Mouse (Mus musculus) lung, embryonic 16.5 days (tissue): ENCODE results near the gene Bcas3. TPM values are rescaled to one million over a fixed set of nuclear protein-coding genes. Genes with fewer than 3 reads are reported as not detected.

Experiments used
- ATAC-seq: fragments of 200-750 bp; cut with Nextera tagmentation; 2 replicates; pipeline ENCODE4 v1.8.0; 2017; ENCODE audit warnings: low read depth, mild to moderate bottlenecking, moderate library complexity
- H3K27ac ChIP-seq: fragments of 300-500 bp; sonication (generic); 2 replicates; pipeline ENCODE4 v1.5.1; 2014; ENCODE audit warnings: mild to moderate bottlenecking, control low read depth, low read length
- H3K27me3 ChIP-seq: fragments of 300-500 bp; sonication (generic); 2 replicates; pipeline ENCODE4 v1.6.1; 2014; ENCODE audit warnings: low read depth, low read length, mixed read lengths; ENCODE audit not compliant: control insufficient read depth, insufficient read depth
- H3K36me3 ChIP-seq: fragments of 300-500 bp; sonication (generic); 2 replicates; pipeline ENCODE4 v1.6.1; 2014; ENCODE audit warnings: low read length; ENCODE audit not compliant: control insufficient read depth, insufficient read depth
- H3K4me1 ChIP-seq: fragments of 300-500 bp; sonication (generic); replicated peaks from 2 replicates; pipeline ENCODE4 v1.6.1; 2014; ENCODE audit warnings: low read length, mixed read lengths; ENCODE audit not compliant: control insufficient read depth, insufficient read depth
- H3K4me2 ChIP-seq: fragments of 300-500 bp; sonication (generic); 2 replicates; pipeline ENCODE4 v1.6.1; 2014; ENCODE audit warnings: low read depth, low read length, control low read depth
- H3K4me3 ChIP-seq: fragments of 300-500 bp; sonication (generic); 2 replicates; pipeline ENCODE4 v1.5.1; 2014; ENCODE audit warnings: mild to moderate bottlenecking, low read length, control low read depth
- H3K9ac ChIP-seq: fragments of 300-500 bp; sonication (generic); 2 replicates; pipeline ENCODE4 v1.6.1; 2014; ENCODE audit warnings: low read length, control low read depth
- H3K9me3 ChIP-seq: fragments of 300-500 bp; sonication (generic); 2 replicates; pipeline ENCODE4 v1.6.1; 2016; ENCODE audit warnings: low read length; ENCODE audit not compliant: control insufficient read depth
- WGBS: fragments of 180-500 bp; shearing (Covaris S2); extraction: QIAGEN DNeasy Blood & Tissue Kit; methylation state at CpG from one replicate; pipeline ENCODE4 v1.1.7; 2014; 5-methylcytosine and 5-hydroxymethylcytosine counted together
- polyA plus RNA-seq: library from polyadenylated mRNA; unstranded; fragments of >200 nt; fragmentation: Nextera tagmentation; extraction: Ambion mirVana; gene quantifications from 2 replicates; pipeline ENCODE4 v1.2.1, GENCODE M21; 2015

Gene Bcas3
- polyA plus RNA-seq, 1 experiment from 2014 or later = 38.4 TPM

DNA sequence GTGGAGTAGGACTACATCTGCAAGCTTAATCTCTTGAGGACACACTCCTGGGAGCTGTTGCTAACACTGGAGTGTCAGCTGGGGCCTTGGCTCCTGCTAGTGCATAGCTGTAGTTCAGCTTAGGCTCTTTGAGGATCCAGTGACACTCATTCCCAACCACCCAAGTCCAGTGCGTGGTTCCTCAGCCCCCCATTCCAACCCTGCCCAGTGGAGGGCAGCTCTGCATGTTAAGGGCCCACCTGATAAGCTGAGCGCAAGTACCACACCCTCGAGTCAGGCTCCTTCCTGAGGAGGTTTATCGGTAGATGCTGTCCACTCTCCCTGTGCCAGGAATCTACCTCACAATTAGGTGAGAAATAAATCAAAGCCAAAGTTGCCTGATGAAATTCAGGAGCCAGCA, 446.5 kb downstream of the Bcas3 start:
- no peaks in the 10 kb centered on the region; the same call in 1 of the 2 replicates for H3K36me3 ChIP-seq
- peak overlapping the region; percentile 38 for H3K27ac ChIP-seq
- no peak overlapping the region for H3K4me3 ChIP-seq
- H3K9ac ChIP-seq = no peak overlapping the region
- H3K4me1 ChIP-seq = peaks cover 17% of the 10 kb centered on the region
- H3K4me2 ChIP-seq = no peak overlapping the region
- no peaks in the 10 kb centered on the region for H3K9me3 ChIP-seq
- 29% methylated on average over 4 of the region's 4 CpGs for WGBS
- no peaks in the 10 kb centered on the region for H3K27me3 ChIP-seq
- peak; percentile 44; the same call in 1 of the 2 replicates for ATAC-seq

DNA sequence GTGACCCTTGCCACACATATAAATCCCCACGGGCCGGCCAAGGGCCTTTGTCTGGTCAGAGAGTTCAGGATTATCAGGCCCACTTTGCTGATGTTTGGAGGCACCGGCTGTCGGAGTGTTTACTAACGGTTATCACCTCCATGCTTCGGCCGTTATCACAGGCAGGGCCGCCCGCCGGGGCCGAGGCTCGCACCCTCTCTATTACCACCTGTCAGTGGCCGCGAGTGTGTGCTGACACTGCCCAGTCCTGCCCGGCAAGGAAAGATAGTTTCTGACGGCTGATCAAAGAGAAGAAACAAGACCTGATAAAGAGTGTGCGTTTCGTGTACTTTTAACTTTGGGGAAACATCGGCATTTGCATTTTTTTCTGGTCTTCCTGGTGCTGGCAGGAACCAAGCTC, 446.9 kb downstream of the Bcas3 start:
- peaks cover 17% of the 10 kb centered on the region for H3K4me1 ChIP-seq
- no peak overlapping the region for H3K27ac ChIP-seq
- H3K36me3 ChIP-seq = no peaks in the 10 kb centered on the region; the same call in 1 of the 2 replicates
- 11% methylated on average over 19 of the region's 19 CpGs for WGBS
- no peaks in the 10 kb centered on the region for H3K9me3 ChIP-seq
- H3K9ac ChIP-seq = no peak overlapping the region
- no peaks in the 10 kb centered on the region for H3K27me3 ChIP-seq
- H3K4me3 ChIP-seq = no peak overlapping the region
- ATAC-seq = peak; percentile 64; the same call in 1 of the 2 replicates
- H3K4me2 ChIP-seq = no peak overlapping the region

DNA sequence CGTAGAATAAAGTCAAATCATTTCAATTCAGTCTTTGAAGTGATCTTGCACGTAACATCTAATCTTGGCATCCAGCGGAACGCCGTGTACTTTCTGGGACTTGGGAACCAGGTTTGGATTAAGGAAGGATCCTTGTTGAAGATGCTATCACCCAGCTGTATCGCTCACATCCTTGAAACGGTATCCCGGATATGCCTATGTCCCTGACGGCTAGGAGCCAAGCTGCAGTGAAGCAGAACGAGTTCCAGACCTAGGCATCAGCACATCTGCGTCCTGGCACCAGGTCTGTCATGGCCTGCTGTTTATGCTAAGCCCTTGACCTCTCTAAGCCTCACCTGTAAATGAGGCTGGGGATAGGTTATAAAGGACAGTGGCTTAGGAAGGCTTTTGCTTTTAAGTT, 447.4 kb downstream of the Bcas3 start:
- Histone ChIP-seq H3K4me2 (no peak overlapping the region), H3K27me3 (no peaks in the 10 kb centered on the region)
- WGBS = 41% methylated on average over 11 of the region's 11 CpGs

DNA sequence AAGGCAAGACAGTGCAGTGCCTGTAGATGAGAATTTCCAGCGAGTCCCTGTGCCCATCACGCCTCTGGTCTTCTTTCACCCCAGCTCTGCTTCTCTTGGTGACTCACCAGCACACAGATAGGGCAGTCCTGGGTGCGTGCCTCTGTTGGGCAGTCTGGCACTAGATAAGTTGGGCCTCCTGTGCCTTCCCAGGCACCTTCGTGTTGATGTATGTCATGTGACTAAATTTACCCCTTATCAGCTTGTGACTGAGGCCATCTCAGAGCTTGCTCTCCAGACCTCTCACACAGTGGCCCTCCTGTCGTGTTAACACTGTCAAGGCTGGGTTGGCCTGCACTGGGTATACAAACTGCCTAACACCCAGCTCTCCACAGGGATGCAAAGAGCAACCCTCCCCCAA, 451.1 kb downstream of the Bcas3 start:
- no peak for ATAC-seq
- Histone ChIP-seq H3K9me3 (no peaks in the 10 kb centered on the region), H3K36me3 (no peaks in the 10 kb centered on the region), H3K9ac (no peak overlapping the region), H3K4me3 (no peak overlapping the region), H3K4me1 (peaks cover 18% of the 10 kb centered on the region), H3K27ac (no peak overlapping the region), H3K4me2 (no peak overlapping the region), H3K27me3 (no peaks in the 10 kb centered on the region)
- WGBS = 53% methylated on average over 5 of the region's 5 CpGs

More for the DNA sequence above, 447.4 kb downstream of the Bcas3 start:
- ATAC-seq = no peak
- no peak overlapping the region for H3K9ac ChIP-seq
- H3K36me3 ChIP-seq = no peaks in the 10 kb centered on the region; the same call in 1 of the 2 replicates
- no peak overlapping the region for H3K4me3 ChIP-seq
- no peak overlapping the region for H3K27ac ChIP-seq
- no peaks in the 10 kb centered on the region for H3K9me3 ChIP-seq
- H3K4me1 ChIP-seq = peaks cover 17% of the 10 kb centered on the region

DNA sequence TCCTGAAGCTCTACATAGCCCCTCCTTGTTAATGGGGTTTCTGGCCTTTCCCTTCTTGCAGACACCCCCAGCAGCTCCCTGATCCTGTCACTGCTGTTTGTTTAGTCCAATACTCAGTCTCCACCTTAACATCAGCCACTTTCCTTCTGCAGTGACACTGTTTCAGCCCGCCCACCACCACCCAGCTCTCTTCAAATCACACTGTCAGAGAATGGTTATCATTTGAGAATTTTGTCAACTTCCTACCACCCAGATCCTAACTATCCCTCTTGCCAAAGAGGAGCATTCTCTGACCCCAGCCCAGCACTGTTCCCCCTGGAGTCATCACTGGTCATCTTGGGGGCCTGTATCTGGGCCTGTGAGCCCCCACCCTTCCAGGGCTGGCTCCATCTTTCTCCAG, 452.8 kb downstream of the Bcas3 start:
- Histone ChIP-seq H3K36me3 (no peaks in the 10 kb centered on the region), H3K4me2 (no peak overlapping the region), H3K4me3 (no peak overlapping the region), H3K9me3 (no peaks in the 10 kb centered on the region), H3K4me1 (peaks cover 7% of the 10 kb centered on the region), H3K9ac (no peak overlapping the region), H3K27ac (no peak overlapping the region), H3K27me3 (no peaks in the 10 kb centered on the region)
- peak; percentile 44 for ATAC-seq
- WGBS = 63% methylated on average over 1 of the region's 1 CpGs

DNA sequence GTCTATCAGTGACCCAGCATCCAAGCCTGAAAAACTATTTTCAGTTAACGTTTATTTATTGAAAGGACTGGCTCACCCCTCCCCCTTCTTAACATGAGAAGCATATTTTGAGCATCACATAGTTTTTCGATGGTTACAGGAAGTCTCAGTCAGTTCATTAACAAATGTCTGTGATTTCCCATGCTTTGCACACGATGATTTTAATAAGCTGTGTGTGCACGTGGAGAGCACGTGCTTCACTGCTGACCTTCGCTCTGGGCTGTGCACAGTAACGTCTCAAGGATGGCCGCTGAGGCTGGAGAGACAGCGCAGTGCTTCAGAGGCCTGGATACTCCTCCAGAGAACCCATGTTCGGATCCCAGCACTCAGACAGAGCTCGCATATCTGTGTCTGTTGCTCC, 454.4 kb downstream of the Bcas3 start:
- no peak overlapping the region for H3K4me3 ChIP-seq
- H3K4me2 ChIP-seq = no peak overlapping the region
- 48% methylated on average over 11 of the region's 11 CpGs for WGBS
- H3K4me1 ChIP-seq = peaks cover 12% of the 10 kb centered on the region
- peak; percentile 56; the same call in 1 of the 2 replicates for ATAC-seq
- H3K9ac ChIP-seq = no peak overlapping the region
- H3K9me3 ChIP-seq = no peaks in the 10 kb centered on the region
- H3K27ac ChIP-seq = peak overlapping the region; percentile 9; the same call in 1 of the 2 replicates
- no peaks in the 10 kb centered on the region for H3K36me3 ChIP-seq
- H3K27me3 ChIP-seq = no peaks in the 10 kb centered on the region

DNA sequence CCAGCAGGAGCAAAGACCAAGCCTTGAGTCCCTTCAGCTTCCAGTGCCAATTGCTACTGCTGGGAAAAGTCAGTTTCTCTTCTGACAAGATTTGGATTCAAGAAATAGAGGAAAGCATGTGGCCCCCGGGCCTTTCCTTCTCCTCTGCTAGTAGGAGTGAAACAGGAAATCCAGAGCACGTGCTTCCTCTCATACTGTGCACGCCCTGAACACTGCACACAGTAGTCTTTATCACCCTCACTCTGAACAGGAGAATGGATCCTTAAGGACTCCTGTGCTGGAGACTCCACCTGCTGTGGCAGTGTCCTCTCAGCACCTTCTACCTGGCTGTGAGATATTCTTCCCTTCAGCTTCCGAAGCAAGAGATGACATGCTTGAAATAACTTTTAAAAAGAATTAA, 458.3 kb downstream of the Bcas3 start:
- ATAC-seq = no peak
- no peak overlapping the region for H3K27ac ChIP-seq
- H3K4me1 ChIP-seq = peaks cover 24% of the 10 kb centered on the region
- no peak overlapping the region for H3K4me2 ChIP-seq
- no peak overlapping the region for H3K4me3 ChIP-seq
- WGBS = 63% methylated on average over 4 of the region's 4 CpGs
- H3K36me3 ChIP-seq = no peaks in the 10 kb centered on the region
- H3K9me3 ChIP-seq = no peaks in the 10 kb centered on the region
- H3K9ac ChIP-seq = no peak overlapping the region
- no peaks in the 10 kb centered on the region for H3K27me3 ChIP-seq

DNA sequence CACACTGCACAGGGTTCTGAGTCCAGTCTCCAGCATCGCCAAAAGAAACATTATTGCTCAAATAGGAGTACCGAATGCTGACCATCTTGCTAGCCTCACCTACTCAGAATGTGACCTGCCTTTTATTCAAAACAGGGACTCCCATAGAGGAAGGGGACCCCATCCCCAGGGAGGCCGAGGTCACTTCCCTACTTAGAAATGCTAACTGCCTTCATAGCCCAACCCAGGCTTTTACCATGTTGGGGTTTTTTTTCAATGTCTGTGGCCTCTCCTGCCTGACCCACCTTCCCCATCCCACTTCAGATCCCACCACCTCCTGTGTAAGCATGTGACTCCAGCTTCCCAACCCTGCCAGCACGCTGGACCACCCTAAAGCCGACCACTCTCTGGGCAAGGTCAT, 458.7 kb downstream of the Bcas3 start:
- H3K4me3 ChIP-seq = no peak overlapping the region
- H3K4me2 ChIP-seq = no peak overlapping the region
- H3K27ac ChIP-seq = no peak overlapping the region
- no peak overlapping the region for H3K9ac ChIP-seq
- no peaks in the 10 kb centered on the region for H3K9me3 ChIP-seq
- H3K36me3 ChIP-seq = no peaks in the 10 kb centered on the region
- 87% methylated on average over 5 of the region's 5 CpGs for WGBS
- H3K4me1 ChIP-seq = peaks cover 24% of the 10 kb centered on the region
- no peak for ATAC-seq
- no peaks in the 10 kb centered on the region for H3K27me3 ChIP-seq

DNA sequence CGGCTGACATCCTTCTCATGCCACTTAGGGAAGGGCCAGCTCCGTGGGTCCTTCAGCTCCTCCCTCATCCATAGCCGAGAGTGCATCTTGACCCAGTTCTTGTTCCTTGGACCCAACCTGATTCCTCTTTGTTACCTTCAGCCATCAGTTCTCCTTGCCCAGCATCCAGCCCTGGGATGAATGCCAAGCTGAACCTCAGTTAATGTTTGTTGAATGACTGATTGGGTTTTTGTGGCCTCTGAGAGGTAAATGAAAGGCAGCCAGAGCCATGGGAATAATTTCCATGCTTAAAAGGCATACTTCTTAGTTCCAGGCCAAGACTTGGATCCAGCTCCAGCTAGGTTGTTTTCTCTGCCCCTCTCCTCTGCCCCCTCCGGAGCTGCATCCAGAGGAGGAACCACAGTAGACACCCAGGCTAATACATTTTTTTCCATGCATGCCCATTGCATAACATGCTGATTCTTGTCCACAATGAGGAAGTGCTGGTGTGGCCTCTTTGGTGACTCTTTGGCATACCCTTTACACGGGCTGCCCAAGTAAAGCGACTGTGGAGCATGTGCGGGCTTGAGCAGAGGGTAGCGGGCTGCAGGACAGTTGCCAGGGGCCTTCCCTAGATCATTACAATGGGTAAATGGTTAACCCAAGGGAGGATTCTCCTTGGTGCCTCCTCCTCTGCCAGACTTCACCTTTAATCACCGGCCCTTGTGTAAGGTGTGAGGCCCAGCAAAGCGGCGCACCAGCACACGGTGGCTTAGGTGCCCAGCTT, 459.4 kb downstream of the Bcas3 start:
- no peak overlapping the region for H3K4me3 ChIP-seq
- no peaks in the 10 kb centered on the region for H3K27me3 ChIP-seq
- no peaks in the 10 kb centered on the region for H3K9me3 ChIP-seq
- no peak overlapping the region for H3K9ac ChIP-seq
- ATAC-seq = no peak
- no peaks in the 10 kb centered on the region for H3K36me3 ChIP-seq
- no peak overlapping the region for H3K27ac ChIP-seq
- H3K4me2 ChIP-seq = no peak overlapping the region
- H3K4me1 ChIP-seq = peaks cover 20% of the 10 kb centered on the region
- 81% methylated on average over 12 of the region's 12 CpGs for WGBS
